Mouse (Mus musculus) CD4-positive naive resting alpha-beta T cell, adult 57 days (primary cell): Measurements from ENCODE around the gene Kif3a. TPM values are rescaled to one million over a fixed set of nuclear protein-coding genes. Genes with fewer than 3 reads are reported as not detected.

ENCODE experiments used
- total RNA-seq: library from RNA; stranded (reverse); gene quantifications from one replicate; pipeline ENCODE4 v1.2.4, GENCODE M21; 2023

Gene Kif3a
- 8.2 TPM for total RNA-seq

GRCm38 (mm10) chr11:53567224-53568014, at the start of gene Kif3a:
Kif3a (plus strand) TSS chr11:53567379.

GRCm38 (mm10) chr11:53519207-53520121, 47.7 kb upstream of the Kif3a start, which contains the start of gene Sept8:
Sept8 (plus strand) TSS chr11:53519257.

GRCm38 (mm10) chr11:53618619-53619198, 51.5 kb downstream of the Kif3a start, which contains the start of gene Il4:
Il4 (minus strand) TSS chr11:53618669.

GRCm38 (mm10) chr11:53634556-53634955, 67.4 kb downstream of the Kif3a start, which contains the start of gene Il13:
Il13 (minus strand) TSS chr11:53634702.

Other genes with a start within 250 kb of the Kif3a start
- gene Zcchc10, start 242.7 kb upstream of the Kif3a start, total RNA-seq = 22.1 TPM
- gene Aff4, start 216.5 kb upstream of the Kif3a start, total RNA-seq = 258 TPM
- not detected for gene Leap2, start 144.2 kb upstream of the Kif3a start, total RNA-seq
- gene Uqcrq, start 136.5 kb upstream of the Kif3a start, total RNA-seq = 142 TPM
- gene Gdf9, start 136.4 kb upstream of the Kif3a start, total RNA-seq = not detected
- not detected for gene Gm10447, start 110.3 kb upstream of the Kif3a start, total RNA-seq
- not detected for gene Shroom1, start 110.2 kb upstream of the Kif3a start, total RNA-seq
- gene Gm9837, start 96.9 kb upstream of the Kif3a start, total RNA-seq = not detected
- gene Gm9945, start 87.2 kb upstream of the Kif3a start, total RNA-seq = not detected
- gene Sowaha, start 87.1 kb upstream of the Kif3a start, total RNA-seq = not detected
- gene Sept8, start 48.1 kb upstream of the Kif3a start, total RNA-seq = 1.2 TPM
- gene Il4, start 51.3 kb downstream of the Kif3a start, total RNA-seq = not detected
- not detected for gene Il13, start 67.3 kb downstream of the Kif3a start, total RNA-seq
- gene Rad50, start 139.9 kb downstream of the Kif3a start, total RNA-seq = 22.8 TPM
- gene Il5, start 153.4 kb downstream of the Kif3a start, total RNA-seq = not detected
- gene Irf1, start 202.6 kb downstream of the Kif3a start, total RNA-seq = 380 TPM
- gene Gm17334, start 205.8 kb downstream of the Kif3a start, total RNA-seq = 0.89 TPM